Mouse (Mus musculus): ENCODE results near the gene Tmem238. TPM values are rescaled to one million over a fixed set of nuclear protein-coding genes. Genes with fewer than 3 reads are reported as not detected.
A peak's percentile ranks its signal among the peaks of the same experiment; 100 is the strongest.
"Not testable (repeated sequence)": the region's sequence is repeated elsewhere in the genome, so short reads cannot be mapped to it uniquely, and the experiment has no call there.

The Tmem238 gene
- total and polyA plus RNA-seq, 2 experiments from 2014 or later = 14.6 to 18.2 TPM

DNA sequence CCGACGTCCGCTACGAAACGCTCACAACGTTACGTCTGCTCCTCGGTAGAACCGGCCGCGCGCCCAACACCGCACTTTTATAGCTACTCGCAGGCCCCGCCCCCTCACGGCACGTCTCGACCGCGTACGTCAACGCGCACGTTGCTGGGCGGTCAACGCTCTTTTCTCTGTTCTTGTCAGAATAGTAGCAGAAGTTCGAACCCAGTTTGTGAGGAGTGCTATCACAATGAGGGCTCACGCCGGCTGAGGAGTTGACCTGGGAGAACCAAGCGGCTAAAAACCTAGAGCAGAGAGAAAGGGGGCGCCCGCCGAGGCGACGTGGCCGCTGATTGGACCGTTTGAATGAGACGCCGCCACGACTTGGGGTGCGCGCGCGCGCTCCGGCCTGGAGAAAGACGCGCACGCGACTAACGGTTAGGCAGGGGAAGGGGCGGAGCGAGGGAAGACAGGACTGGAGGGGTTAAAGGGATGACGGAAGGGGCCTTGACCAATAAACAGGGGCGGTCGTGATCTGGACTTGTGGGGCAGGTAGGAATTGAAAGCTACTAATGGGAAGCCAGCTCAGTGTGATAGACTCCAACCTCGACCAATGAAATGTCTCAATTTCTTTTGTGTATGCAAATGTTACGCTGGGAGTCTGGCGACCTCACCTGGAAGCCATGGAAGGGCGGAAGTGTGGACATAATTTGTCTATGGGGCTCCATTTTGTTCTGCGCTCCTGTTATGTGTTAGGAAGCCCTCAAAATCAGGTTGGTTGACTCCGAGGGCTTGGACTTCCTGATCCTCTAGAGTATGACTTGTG lies 23.0 kb upstream of the Tmem238 start, which contains the start of gene Ube2s:
Gene Ube2s (minus strand): TSS at position 288 of the 802 bp plus-strand sequence.
- WGBS = under 1% methylated on average over 62 of the region's 62 CpGs
- Histone ChIP-seq H3K9ac (replicated peaks; ENCODE audit: low read length, poor library complexity, severe bottlenecking) (peak within 1 kb of the TSS; percentile 91), H3K9me3 (ENCODE audit: low read length) (no peaks in the 10 kb centered on the region), H3K36me3 (ENCODE audit: insufficient read depth, low read length) (peaks cover 3% of the 10 kb centered on the region; the same call in 1 of the 2 replicates), H3K27me3 (ENCODE audit: insufficient read depth, low read length) (no peaks in the 10 kb centered on the region), H3K4me1 (ENCODE audit: insufficient read depth, low read length) (peaks cover 8% of the 10 kb centered on the region; the same call in 1 of the 2 replicates), H3K4me2 (ENCODE audit: low read depth, low read length, poor library complexity, severe bottlenecking) (peak within 1 kb of the TSS; percentile 73), H3K4me3 (ENCODE audit: low read depth, low read length) (peak within 1 kb of the TSS; percentile 94), H3K27ac (ENCODE audit: low read depth, low read length) (peak within 1 kb of the TSS; percentile 91)
- DNase-seq (ENCODE audit: low spot score) = peak; percentile 100
- peak; percentile 99 for ATAC-seq (ENCODE audit: low FRiP score)
- peak; percentile 56 for TF ChIP-seq CTCF (IDR thresholded peaks at IDR 0.05)

- no peak for TF ChIP-seq CTCF (IDR thresholded peaks at IDR 0.05)
- DNase-seq (ENCODE audit: low spot score) (no peak), ATAC-seq (ENCODE audit: low FRiP score) (no peak)
- H3K4me1 ChIP-seq (ENCODE audit: insufficient read depth, low read length) = peaks cover 8% of the 10 kb centered on the region; the same call in 1 of the 2 replicates
- H3K9me3 ChIP-seq (ENCODE audit: low read length) = no peaks in the 10 kb centered on the region
- peak overlapping the region; percentile 91 for H3K9ac ChIP-seq (replicated peaks; ENCODE audit: low read length, poor library complexity, severe bottlenecking)
- H3K27me3 ChIP-seq (ENCODE audit: insufficient read depth, low read length) = no peaks in the 10 kb centered on the region
- peak overlapping the region; percentile 73 for H3K4me2 ChIP-seq (ENCODE audit: low read depth, low read length, poor library complexity, severe bottlenecking)
- H3K4me3 ChIP-seq (ENCODE audit: low read depth, low read length) = peak overlapping the region; percentile 94
- H3K36me3 ChIP-seq (ENCODE audit: insufficient read depth, low read length) = peaks cover 9% of the 10 kb centered on the region; the same call in 1 of the 2 replicates
- 1% methylated on average over 22 of the region's 36 CpGs for whole genome bisulfite sequencing
- H3K27ac ChIP-seq (ENCODE audit: low read depth, low read length) = peak overlapping the region; percentile 91
These were observed 22.4 kb upstream of the Tmem238 start for GRCm38 (mm10) chr7:4811842-4812302.

GRCm38 (mm10) chr7:4811131-4811530 lies 21.7 kb upstream of the Tmem238 start:
- 37% methylated on average over 10 of the region's 10 CpGs for WGBS
- not testable (repeated sequence) for H3K27me3 ChIP-seq (ENCODE audit: insufficient read depth, low read length); DNase-seq (ENCODE audit: low spot score)

DNA sequence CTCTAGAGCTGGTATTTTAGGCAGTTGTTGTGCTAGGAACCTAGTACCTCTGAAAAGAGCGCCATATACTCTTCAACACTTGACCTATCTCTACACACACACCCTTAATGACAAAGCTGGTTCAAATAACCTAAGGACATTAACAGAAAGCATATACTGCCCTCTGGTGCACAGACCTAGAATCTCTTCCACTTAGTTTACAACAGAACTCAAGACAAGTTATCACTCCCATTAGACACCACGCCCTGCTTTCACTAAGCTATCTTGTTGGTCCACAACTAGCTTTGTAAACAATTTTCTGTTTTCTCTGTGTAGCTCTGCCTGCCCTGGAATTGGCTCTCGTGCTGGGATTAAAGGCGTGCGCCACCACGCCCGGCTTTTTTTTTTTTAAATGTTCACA lies 17.3 kb upstream of the Tmem238 start:
- H3K36me3 ChIP-seq (ENCODE audit: insufficient read depth, low read length) = peaks cover 15% of the 10 kb centered on the region; the same call in 1 of the 2 replicates
- H3K9me3 ChIP-seq (ENCODE audit: low read length) = no peaks in the 10 kb centered on the region
- H3K4me3 ChIP-seq (ENCODE audit: low read depth, low read length) = no peak overlapping the region
- H3K9ac ChIP-seq (replicated peaks; ENCODE audit: low read length, poor library complexity, severe bottlenecking) = no peak overlapping the region
- ATAC-seq (ENCODE audit: low FRiP score) (peak; percentile 13; the same call in 1 of the 2 replicates), DNase-seq (ENCODE audit: low spot score) (peak; percentile 69)
- H3K27ac ChIP-seq (ENCODE audit: low read depth, low read length) = no peak overlapping the region
- H3K4me2 ChIP-seq (ENCODE audit: low read depth, low read length, poor library complexity, severe bottlenecking) = no peak overlapping the region
- WGBS = 92% methylated on average over 7 of the region's 7 CpGs
- H3K4me1 ChIP-seq (ENCODE audit: insufficient read depth, low read length) = 0 out of 2 replicates have a peak, but pooled peaks cover 3% of the 10 kb centered on the region
- peak; percentile 78 for TF ChIP-seq CTCF (IDR thresholded peaks at IDR 0.05)
- no peaks in the 10 kb centered on the region for H3K27me3 ChIP-seq (ENCODE audit: insufficient read depth, low read length)

More at GRCm38 (mm10) chr7:4811131-4811530, 21.7 kb upstream of the Tmem238 start:
- not testable (repeated sequence) for H3K4me1 ChIP-seq (ENCODE audit: insufficient read depth, low read length); ATAC-seq (ENCODE audit: low FRiP score); H3K9me3 ChIP-seq (ENCODE audit: low read length); H3K27ac ChIP-seq (ENCODE audit: low read depth, low read length)
- Histone ChIP-seq H3K9ac (replicated peaks; ENCODE audit: low read length, poor library complexity, severe bottlenecking) (peak overlapping the region; percentile 91), H3K4me2 (ENCODE audit: low read depth, low read length, poor library complexity, severe bottlenecking) (peak overlapping the region; percentile 73), H3K36me3 (ENCODE audit: insufficient read depth, low read length) (peaks cover 15% of the 10 kb centered on the region; the same call in 1 of the 2 replicates), H3K4me3 (ENCODE audit: low read depth, low read length) (peak overlapping the region; percentile 94)

- no peak for ATAC-seq (ENCODE audit: low FRiP score)
- H3K27ac ChIP-seq (ENCODE audit: low read depth, low read length) = no peak overlapping the region
- H3K9ac ChIP-seq (replicated peaks; ENCODE audit: low read length, poor library complexity, severe bottlenecking) = no peak overlapping the region
- no peak overlapping the region for H3K4me3 ChIP-seq (ENCODE audit: low read depth, low read length)
- no peak overlapping the region for H3K4me2 ChIP-seq (ENCODE audit: low read depth, low read length, poor library complexity, severe bottlenecking)
- no peak for TF ChIP-seq CTCF (IDR thresholded peaks at IDR 0.05)
- DNase-seq (ENCODE audit: low spot score) = no peak
- peaks cover 10% of the 10 kb centered on the region; the same call in 1 of the 2 replicates for H3K36me3 ChIP-seq (ENCODE audit: insufficient read depth, low read length)
- no peaks in the 10 kb centered on the region for H3K4me1 ChIP-seq (ENCODE audit: insufficient read depth, low read length)
- no peaks in the 10 kb centered on the region for H3K27me3 ChIP-seq (ENCODE audit: insufficient read depth, low read length)
- no peaks in the 10 kb centered on the region for H3K9me3 ChIP-seq (ENCODE audit: low read length)
These were observed 12.8 kb upstream of the Tmem238 start for GRCm38 (mm10) chr7:4802247-4802646.
